14 mouse cellular contexts compared by ENCODE assay signal in the genomic region with DNA sequence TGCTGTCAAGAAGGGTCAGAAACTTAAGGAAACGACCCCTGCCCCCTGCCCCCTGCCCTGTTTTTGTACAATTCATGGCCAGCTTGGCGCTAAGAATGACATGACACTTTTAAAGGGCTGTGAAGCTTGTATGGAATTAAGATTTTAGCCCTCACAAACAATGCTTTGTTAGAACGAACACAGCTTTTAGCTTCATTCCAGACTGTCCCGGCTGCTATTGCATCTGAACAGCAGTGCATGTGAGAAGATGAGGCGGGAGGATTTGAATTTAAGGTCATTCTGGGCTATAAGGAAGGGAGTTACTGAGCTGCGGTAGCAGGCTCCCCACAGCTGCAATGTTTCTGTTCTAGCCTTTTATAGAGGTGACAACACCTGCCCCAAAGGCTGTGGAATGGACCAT.
DNase-seq lines count a peak whose midpoint lies in the region; ATAC-seq and TF ChIP-seq lines count a peak whose summit lies in the region.
"Had no signal": no experiment of that assay in that cellular context is flagged by ENCODE, and none has a peak within 500 bp of the region (broad histone marks: within the 10 kb centered on the region; RNA-seq: fewer than 3 reads in every experiment).

No protein-coding gene starts in this region.

- 9% methylated on average over 6 of the region's 6 CpGs for WGBS in hindbrain, embryonic 10.5 days
- WGBS in hindbrain, embryonic 16.5 days = 13% methylated on average over 6 of the region's 6 CpGs
- WGBS in embryonic facial prominence, embryonic 14.5 days = 30% methylated on average over 6 of the region's 6 CpGs
- 5% methylated on average over 6 of the region's 6 CpGs for WGBS in hindbrain, embryonic 15.5 days
- 11% methylated on average over 6 of the region's 6 CpGs for WGBS in midbrain, postnatal 0 days

- ATAC-seq in hindbrain, embryonic 16.5 days = no peak
- ATAC-seq in embryonic facial prominence, embryonic 14.5 days (ENCODE audit: low read depth) = no peak
- no peak for ATAC-seq in hindbrain, embryonic 15.5 days (ENCODE audit: low FRiP score, low read depth)
- no peak for ATAC-seq in midbrain, postnatal 0 days (ENCODE audit: low FRiP score)

- H3K27ac ChIP-seq in hindbrain, embryonic 10.5 days = peak overlapping the region; percentile 96
- H3K27ac ChIP-seq in hindbrain, embryonic 16.5 days (ENCODE audit: low read depth, low read length) = no peak overlapping the region
- peak overlapping the region; percentile 82; the same call in 1 of the 2 replicates for H3K27ac ChIP-seq in embryonic facial prominence, embryonic 14.5 days (replicated peaks; ENCODE audit: low read depth, low read length)
- peak overlapping the region; percentile 83 for H3K27ac ChIP-seq in hindbrain, embryonic 15.5 days (replicated peaks)
- peak overlapping the region; percentile 62; the same call in 1 of the 2 replicates for H3K27ac ChIP-seq in midbrain, postnatal 0 days (ENCODE audit: low read depth, low read length)

- DNase-seq in hindbrain, embryonic 10.5 days (ENCODE audit: low spot score) = peak; percentile 44
- no peak for DNase-seq in embryonic facial prominence, embryonic 14.5 days (ENCODE audit: low spot score)
- no peak for DNase-seq in midbrain, postnatal 0 days (ENCODE audit: low spot score)
- DNase-seq in right cerebral cortex, postnatal 36 days (ENCODE audit: low spot score in 2 of 2) = no peak
- no peak for DNase-seq in spleen, postnatal 14 days (ENCODE audit: low spot score in 2 of 2)
- DNase-seq in ovary, postnatal 10 days (ENCODE audit: low spot score) = no peak
- DNase-seq: adrenal gland, adult 8-10 months; cerebellum, adult 11 months; kidney, postnatal 4 days; lung, postnatal 14 days; thymus, postnatal 25 days had no signal

- peaks cover 23% of the 10 kb centered on the region for H3K27me3 ChIP-seq in hindbrain, embryonic 10.5 days (ENCODE audit: insufficient read depth, poor library complexity, severe bottlenecking)
- H3K27me3 ChIP-seq in hindbrain, embryonic 16.5 days (replicated peaks; ENCODE audit: control insufficient read depth, insufficient read depth, low read length) = no peaks in the 10 kb centered on the region
- no peaks in the 10 kb centered on the region for H3K27me3 ChIP-seq in embryonic facial prominence, embryonic 14.5 days (replicated peaks; ENCODE audit: control insufficient read depth, insufficient read depth, low read length)
- no peaks in the 10 kb centered on the region for H3K27me3 ChIP-seq in hindbrain, embryonic 15.5 days
- H3K27me3 ChIP-seq in midbrain, postnatal 0 days (ENCODE audit: insufficient read depth, low read length) = no peaks in the 10 kb centered on the region

- no peak overlapping the region for H3K9ac ChIP-seq in hindbrain, embryonic 16.5 days (ENCODE audit: low read depth, low read length)
- H3K9ac ChIP-seq in embryonic facial prominence, embryonic 14.5 days (ENCODE audit: low read depth, low read length) = no peak overlapping the region
- no peak overlapping the region for H3K9ac ChIP-seq in hindbrain, embryonic 15.5 days
- H3K9ac ChIP-seq in midbrain, postnatal 0 days (replicated peaks; ENCODE audit: low read length, poor library complexity, severe bottlenecking) = no peak overlapping the region

- H3K4me1 ChIP-seq in hindbrain, embryonic 10.5 days (replicated peaks) = peaks cover 76% of the 10 kb centered on the region
- peaks cover 20% of the 10 kb centered on the region for H3K4me1 ChIP-seq in hindbrain, embryonic 16.5 days (ENCODE audit: control insufficient read depth, insufficient read depth, low read depth, low read length)
- H3K4me1 ChIP-seq in embryonic facial prominence, embryonic 14.5 days (ENCODE audit: control insufficient read depth, insufficient read depth, low read length) = peaks cover 22% of the 10 kb centered on the region
- peaks cover 33% of the 10 kb centered on the region for H3K4me1 ChIP-seq in hindbrain, embryonic 15.5 days (replicated peaks)
- H3K4me1 ChIP-seq in midbrain, postnatal 0 days (ENCODE audit: insufficient read depth, low read length) = peaks cover 11% of the 10 kb centered on the region

- 0 out of 2 replicates have a peak, but pooled peaks cover 9% of the 10 kb centered on the region for H3K36me3 ChIP-seq in hindbrain, embryonic 10.5 days
- H3K36me3 ChIP-seq in hindbrain, embryonic 16.5 days (ENCODE audit: control insufficient read depth, insufficient read depth, low read length) = no peaks in the 10 kb centered on the region
- H3K36me3 ChIP-seq in embryonic facial prominence, embryonic 14.5 days (ENCODE audit: control insufficient read depth, insufficient read depth, low read length) = no peaks in the 10 kb centered on the region
- no peaks in the 10 kb centered on the region for H3K36me3 ChIP-seq in hindbrain, embryonic 15.5 days
- no peaks in the 10 kb centered on the region for H3K36me3 ChIP-seq in midbrain, postnatal 0 days (ENCODE audit: insufficient read depth, low read length)

- H3K4me3 ChIP-seq in hindbrain, embryonic 10.5 days = peak overlapping the region; percentile 29
- H3K4me3 ChIP-seq in hindbrain, embryonic 16.5 days (ENCODE audit: low read length) = no peak overlapping the region
- no peak overlapping the region for H3K4me3 ChIP-seq in embryonic facial prominence, embryonic 14.5 days (ENCODE audit: low read depth, low read length)
- H3K4me3 ChIP-seq in hindbrain, embryonic 15.5 days = no peak overlapping the region
- no peak overlapping the region for H3K4me3 ChIP-seq in midbrain, postnatal 0 days (ENCODE audit: low read depth, low read length)
- H3K4me3 ChIP-seq: erythroblast, embryonic 14.5 days had no signal

- no peak for TF ChIP-seq CTCF in midbrain, postnatal 0 days (IDR thresholded peaks at IDR 0.05)

- no peak overlapping the region for H3K4me2 ChIP-seq in hindbrain, embryonic 16.5 days (ENCODE audit: low read length)
- no peak overlapping the region for H3K4me2 ChIP-seq in embryonic facial prominence, embryonic 14.5 days (ENCODE audit: low read depth, low read length)
- 0 out of 2 replicates have a peak overlapping the region, but pooled peaks have one; percentile 7 for H3K4me2 ChIP-seq in hindbrain, embryonic 15.5 days
- H3K4me2 ChIP-seq in midbrain, postnatal 0 days (ENCODE audit: low read depth, low read length, poor library complexity, severe bottlenecking) = no peak overlapping the region

- H3K9me3 ChIP-seq in hindbrain, embryonic 10.5 days = no peaks in the 10 kb centered on the region
- H3K9me3 ChIP-seq in hindbrain, embryonic 16.5 days (ENCODE audit: control insufficient read depth, low read length) = no peaks in the 10 kb centered on the region
- no peaks in the 10 kb centered on the region for H3K9me3 ChIP-seq in embryonic facial prominence, embryonic 14.5 days (ENCODE audit: control insufficient read depth, low read length)
- H3K9me3 ChIP-seq in hindbrain, embryonic 15.5 days = no peaks in the 10 kb centered on the region
- H3K9me3 ChIP-seq in midbrain, postnatal 0 days (ENCODE audit: low read length) = no peaks in the 10 kb centered on the region
